Mouse (Mus musculus): ENCODE data around the gene Kif5a. TPM values are rescaled to one million over a fixed set of nuclear protein-coding genes. Genes with fewer than 3 reads are reported as not detected.
"Not testable (repeated sequence)": the region's sequence is repeated elsewhere in the genome, so short reads cannot be mapped to it uniquely, and the experiment has no call there.

Kif5a gene
- total RNA-seq (2021) = 100 to 1,000 TPM; 715 to 773 TPM
- long read RNA-seq, experiment 1, full-length matches to known transcripts = 375 of 602 reads
- long read RNA-seq, experiment 1, partial matches to known transcripts = 101 of 602 reads
- long read RNA-seq, experiment 1, other reads (novel, unspliced or antisense) = 126 of 602 reads
- long read RNA-seq, experiment 2, full-length matches to known transcripts = 584 of 896 reads
- long read RNA-seq, experiment 2, partial matches to known transcripts = 139 of 896 reads
- long read RNA-seq, experiment 2, other reads (novel, unspliced or antisense) = 173 of 896 reads

DNA sequence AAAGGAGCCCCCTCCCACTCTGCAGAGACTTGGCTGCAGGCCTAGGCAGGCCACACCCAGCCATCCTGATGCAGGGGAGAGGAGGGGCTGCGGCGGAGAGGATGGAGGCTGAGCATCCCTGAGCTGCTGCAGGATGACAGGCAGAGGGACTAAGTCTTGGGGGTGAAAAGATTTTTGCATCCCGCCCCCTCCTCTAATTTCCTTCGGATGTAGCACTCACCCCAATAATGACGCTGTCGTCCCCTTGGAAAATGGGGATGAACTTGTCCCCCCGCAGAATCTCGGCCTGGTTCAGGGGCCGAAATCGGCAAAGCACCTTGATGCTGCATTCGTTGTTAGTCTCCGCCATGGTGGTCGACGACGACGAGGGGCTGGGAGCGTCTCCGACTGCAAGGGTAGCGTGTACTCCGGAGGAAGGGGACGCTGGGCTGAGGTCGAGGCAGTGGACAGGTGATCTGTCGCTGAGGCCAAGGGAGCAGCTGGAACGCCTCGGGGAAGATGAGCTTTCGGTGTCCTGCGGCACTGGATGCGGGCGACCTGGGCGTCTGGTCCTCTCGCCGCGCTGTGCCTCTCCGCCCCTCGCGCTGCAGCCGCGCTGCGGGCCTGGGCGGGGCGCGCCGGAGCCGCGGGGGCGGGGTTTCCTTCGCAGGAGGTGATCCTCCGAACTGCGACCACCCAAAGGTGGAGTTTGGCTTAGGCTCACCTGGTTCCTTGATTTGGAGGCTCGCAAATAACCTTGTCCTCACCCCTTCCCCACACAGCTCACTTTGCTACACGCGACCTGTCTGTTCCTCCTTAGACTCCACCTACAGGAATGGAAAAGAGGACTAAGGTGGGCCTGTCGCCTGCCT, at the start of gene Kif5a:
Gene Kif5a (minus strand): TSS at position 801 of the 851 bp plus-strand sequence.
- TF ChIP-seq CTCF (conservative IDR thresholded peaks at IDR 0.05) = no peak; the same call in 1 of the 2 replicates
- peak; percentile 66 to 78 for DNase-seq (ENCODE audit: low spot score in 2 of 2)
- peak within 1 kb of the TSS; percentile 81 for H3K4me3 ChIP-seq
- peak within 1 kb of the TSS; percentile 94 for H3K27ac ChIP-seq

DNA sequence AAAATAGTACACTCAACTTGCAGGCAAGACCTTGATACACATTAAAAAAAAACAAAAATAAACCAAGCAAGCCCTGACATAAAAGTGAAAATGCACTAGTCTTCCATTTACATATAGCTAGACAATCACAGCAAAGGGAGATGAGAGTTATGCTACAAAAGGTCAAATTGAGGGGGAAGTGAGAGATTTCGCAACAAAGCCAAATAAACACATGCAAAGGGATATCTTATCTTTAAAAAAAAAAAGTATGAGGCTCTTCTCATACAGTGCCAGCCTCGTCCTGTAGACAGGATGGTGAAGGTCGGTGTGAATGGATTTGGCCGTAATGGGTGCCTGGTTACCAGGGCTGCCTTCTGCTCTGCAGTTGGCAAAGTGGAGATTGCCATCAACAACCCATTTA, 49.7 kb upstream of the Kif5a start:
- H3K4me3 ChIP-seq = no peak overlapping the region
- TF ChIP-seq CTCF (conservative IDR thresholded peaks at IDR 0.05) = no peak
- H3K27ac ChIP-seq = no peak overlapping the region
- no peak for DNase-seq (ENCODE audit: low spot score in 2 of 2)

DNA sequence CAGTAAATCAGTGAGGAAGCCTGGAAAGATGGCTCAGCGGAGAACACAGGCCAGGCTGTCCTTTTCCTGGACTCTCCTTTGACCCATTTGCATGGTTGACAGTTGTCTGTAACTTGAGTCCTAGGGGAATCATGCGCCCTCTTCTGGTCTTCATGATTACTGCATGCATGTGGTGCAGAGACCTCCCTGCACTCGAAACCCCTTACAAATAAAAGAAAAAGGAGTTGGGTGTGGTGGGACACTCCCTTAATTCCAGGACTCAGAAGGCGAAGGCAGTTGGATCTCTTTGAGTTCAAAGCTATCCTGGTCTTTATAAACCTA, 49.2 kb upstream of the Kif5a start:
- H3K4me3 ChIP-seq = peak overlapping the region; percentile 90
- peak; percentile 97 for TF ChIP-seq CTCF (conservative IDR thresholded peaks at IDR 0.05)
- H3K27ac ChIP-seq = peak overlapping the region; percentile 78
- DNase-seq (ENCODE audit: low spot score in 2 of 2) = peak; percentile 80 to 81

DNA sequence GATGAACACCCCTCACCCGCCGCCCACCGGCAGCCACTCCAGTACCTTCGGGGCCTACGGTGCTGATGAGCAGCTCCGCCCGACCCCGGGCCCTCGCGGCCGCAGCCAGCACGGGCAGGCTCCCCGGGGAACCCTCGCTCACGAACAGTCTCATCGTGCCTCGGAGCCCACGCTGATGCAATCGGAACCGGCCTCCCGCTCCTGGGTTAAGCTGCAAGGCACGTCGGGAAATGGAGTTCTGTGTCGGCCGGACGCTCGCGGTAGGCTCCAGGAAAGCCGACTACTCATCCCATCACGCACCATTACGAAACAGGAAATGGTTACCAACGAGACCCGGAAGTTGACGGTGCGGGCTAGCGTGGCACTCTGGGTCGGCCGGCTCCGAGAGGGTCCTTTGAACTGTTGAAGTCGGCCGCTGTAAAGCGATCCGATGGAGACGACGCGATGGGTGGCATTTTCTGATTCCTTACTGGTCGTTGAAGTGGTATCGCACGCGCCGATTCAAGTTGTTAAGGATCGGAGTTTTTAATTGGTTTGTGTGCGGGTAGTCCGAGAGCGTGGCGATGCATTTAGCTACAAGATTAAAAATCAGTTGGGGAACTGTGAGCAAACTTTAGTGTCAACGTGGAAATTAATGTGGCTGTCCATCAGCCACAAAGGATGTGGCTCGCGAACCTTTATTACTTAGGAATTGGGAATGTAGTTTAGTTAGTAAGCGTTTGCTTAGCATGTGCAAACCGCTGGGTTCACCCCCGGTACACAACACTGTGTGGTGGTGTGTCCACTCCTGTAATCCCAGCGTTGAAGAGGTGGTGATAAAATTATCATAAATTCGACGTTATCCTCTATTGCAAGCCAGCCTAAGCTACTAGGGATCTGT, 48.6 kb upstream of the Kif5a start, which contains the start of gene Mars:
Gene Mars (minus strand): TSS at position 311 of the 880 bp plus-strand sequence.
- peak within 1 kb of the TSS; percentile 90 for H3K4me3 ChIP-seq
- DNase-seq (ENCODE audit: low spot score in 2 of 2) = peak; percentile 93 to 97
- peak within 1 kb of the TSS; percentile 78 for H3K27ac ChIP-seq
- no peak for TF ChIP-seq CTCF (conservative IDR thresholded peaks at IDR 0.05)

DNA sequence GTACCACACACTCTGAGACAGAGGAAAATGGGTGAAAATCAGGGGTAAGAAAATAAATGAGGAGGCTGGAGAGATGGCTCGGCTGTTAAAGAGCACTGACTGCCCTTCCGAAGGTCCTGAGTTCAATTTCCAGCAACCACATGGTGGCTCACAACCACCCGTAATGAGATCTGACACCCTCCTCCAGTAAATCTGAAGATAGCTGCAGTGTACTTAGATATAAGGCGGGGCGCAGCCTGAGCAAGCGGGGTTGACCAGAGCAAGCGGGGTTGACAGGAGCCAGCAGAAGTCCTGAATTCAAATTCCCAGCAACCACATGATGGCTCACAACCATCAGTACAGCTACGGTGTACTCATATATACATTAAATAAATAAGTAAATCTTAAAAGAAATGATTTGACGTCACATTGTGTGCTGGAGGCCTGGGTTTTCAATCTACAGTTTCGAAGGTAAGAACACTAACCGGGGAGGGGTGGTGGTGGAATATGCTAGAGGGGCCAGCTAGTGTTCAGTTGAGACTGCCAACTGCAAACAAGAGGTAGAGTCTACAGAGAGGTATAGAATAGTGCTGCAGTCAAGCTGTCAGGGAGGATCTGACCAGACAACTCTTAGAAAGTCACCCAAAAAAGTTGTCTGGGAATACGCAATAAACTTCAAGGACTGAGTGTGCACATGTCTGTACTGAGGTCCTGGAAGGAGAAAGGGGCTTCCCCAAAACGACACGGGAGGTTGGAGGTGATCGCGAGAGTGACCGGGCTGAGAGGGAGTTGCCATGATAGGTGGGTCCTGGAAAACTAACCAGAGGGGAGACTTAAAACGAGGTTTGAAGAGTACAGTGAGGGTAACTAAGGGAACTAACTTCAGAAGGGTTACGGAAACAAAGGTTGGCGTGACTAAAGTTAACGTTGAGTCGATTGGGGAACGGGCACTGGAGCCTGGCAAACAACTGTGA, 47.7 kb upstream of the Kif5a start:
- Histone ChIP-seq H3K4me3 (peak overlapping the region; percentile 90), H3K27ac (peak overlapping the region; percentile 78)
- no peak for TF ChIP-seq CTCF (conservative IDR thresholded peaks at IDR 0.05)
- DNase-seq (ENCODE audit: low spot score in 2 of 2) = no peak

DNA sequence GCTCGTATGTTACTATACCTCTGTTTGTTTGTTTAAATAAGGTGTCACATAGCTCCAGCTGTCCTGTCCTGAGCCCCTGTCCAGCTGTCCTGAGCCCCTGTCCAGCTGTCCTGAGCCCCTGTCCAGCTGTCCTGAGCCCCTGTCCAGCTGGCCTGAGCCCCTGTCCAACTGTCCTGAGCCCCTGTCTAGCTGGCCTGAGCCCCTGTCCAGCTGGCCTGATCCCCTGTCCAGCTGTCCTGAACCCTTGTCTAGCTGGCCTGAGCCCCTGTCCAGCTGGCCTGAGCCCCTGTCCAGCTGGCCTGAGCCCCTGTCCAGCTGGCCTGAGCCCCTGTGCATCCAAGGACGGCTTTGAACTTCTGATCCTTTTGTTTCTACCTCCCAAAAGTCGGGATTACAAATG, 46.0 kb upstream of the Kif5a start:
- H3K4me3 ChIP-seq; H3K27ac ChIP-seq; DNase-seq (ENCODE audit: low spot score in 2 of 2): not testable (repeated sequence)

DNA sequence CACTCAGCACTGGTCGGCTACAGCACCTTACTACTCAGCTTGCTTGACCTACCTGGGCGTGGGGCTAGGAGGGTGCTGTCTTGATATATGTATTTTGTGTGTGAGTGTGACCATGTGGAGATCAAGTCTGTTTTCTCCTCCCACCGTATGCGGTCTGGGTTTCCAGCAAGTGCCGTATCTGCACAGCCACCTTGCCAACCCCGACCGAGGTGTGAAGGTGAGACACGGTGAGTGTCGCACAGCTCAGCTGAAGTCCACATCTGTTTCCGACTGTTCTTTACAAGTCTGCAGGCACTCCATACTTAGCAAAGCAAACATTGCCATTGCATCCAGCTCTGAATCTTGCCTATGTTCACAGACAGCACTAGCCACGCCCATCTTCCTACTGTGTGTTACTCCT, 40.0 kb upstream of the Kif5a start:
- no peak for TF ChIP-seq CTCF (conservative IDR thresholded peaks at IDR 0.05)
- Histone ChIP-seq H3K27ac (no peak overlapping the region), H3K4me3 (no peak overlapping the region)
- no peak for DNase-seq (ENCODE audit: low spot score in 2 of 2)

DNA sequence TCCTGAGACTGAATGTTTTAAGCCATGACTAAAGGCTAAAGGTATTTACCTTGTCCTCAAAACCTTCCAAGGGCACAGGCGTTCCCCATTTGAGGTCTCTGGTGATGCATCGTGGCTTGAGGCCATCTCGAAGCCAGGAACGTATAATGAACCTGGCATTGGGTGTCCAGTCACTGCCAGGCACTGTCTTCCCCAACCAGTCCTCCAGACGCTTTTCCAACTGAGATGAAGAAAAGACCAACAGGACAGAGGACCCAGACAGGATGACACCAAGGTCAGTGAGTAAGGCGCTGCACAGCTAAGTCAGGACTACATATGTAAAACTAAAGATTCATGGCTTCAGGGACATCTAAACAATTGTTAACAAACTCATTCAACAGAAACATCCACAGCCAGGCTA, 37.2 kb upstream of the Kif5a start:
- TF ChIP-seq CTCF (conservative IDR thresholded peaks at IDR 0.05) = no peak
- no peak overlapping the region for H3K4me3 ChIP-seq
- DNase-seq (ENCODE audit: low spot score in 2 of 2) = no peak
- H3K27ac ChIP-seq = no peak overlapping the region

DNA sequence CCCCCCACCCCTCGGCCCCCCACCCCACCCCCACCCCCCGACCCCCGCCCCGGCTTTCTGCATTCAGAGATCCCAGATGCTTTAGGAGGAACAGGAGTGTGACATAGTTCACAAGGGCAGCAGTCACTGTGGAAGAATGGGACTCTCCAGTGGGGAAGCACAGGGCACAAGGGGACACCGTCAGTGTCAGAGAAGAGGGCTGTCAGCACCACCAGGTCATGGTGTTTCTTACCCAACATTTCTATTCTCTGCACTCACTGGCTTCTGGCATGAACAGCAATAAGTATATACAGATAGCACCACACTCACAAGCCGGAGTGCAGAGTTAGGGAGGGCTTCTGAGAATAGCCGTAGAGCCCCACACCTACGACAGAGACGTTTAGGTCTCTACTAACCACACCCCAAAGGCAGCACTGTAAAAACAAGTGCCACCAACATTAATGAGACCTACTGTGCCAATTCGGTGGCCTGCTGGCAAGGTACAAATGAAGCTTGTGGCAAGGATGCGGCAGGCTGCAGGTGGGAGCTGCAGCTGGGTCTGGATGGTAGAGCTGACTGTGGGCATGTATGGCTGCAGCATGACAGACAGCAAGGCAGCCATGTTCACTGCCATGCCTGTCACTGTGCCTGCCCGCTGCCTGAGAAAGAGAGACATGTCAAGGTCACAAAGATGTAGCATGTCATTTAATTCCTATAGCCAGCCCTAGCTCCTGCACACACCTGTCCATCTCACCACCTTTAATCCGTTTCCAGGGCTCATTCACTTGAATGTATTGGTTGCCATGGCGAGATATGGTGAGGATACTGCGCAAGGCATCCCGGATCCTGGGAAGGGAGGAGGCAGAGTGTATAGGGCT, 34.1 kb upstream of the Kif5a start:
- DNase-seq (ENCODE audit: low spot score in 2 of 2) = no peak
- Histone ChIP-seq H3K27ac (no peak overlapping the region), H3K4me3 (no peak overlapping the region)
- no peak for TF ChIP-seq CTCF (conservative IDR thresholded peaks at IDR 0.05)

DNA sequence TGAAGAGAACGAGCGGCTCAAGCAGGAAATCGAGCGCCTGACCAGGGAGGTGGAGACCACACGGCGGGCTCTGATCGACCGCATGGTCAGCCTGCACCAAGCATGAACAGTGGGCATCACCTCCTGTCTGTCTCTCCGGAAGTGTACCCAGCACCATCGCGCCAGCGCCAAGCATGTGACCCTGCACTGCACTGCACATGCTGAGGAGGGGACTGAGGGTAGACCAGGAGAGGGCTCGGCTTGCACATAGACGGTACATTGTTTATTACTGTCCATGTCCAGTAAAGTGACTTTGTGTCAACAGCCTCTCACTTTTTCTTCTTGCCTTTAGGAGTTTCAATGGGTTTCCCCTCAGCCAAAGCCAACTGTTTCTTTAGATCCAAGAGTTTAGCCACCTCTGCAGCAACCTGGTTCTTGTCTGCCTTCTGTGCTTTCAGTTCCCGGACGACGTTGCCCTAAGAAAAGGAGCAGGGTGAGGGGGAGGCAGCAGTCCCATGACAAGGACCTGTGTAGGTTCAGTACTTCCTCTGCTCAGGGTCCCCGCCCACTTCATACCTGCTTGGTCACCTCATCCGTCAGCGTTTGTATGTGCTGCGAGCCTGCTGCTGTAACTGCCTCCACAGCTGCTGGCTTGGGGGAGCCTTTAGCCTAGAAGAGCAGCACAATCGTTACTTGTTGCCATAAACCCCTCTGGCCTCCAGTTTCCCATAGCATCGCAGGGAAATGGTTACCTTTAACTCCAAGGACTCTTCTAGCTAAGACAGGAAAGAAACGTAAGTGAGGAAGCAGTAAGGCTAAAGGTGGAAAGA, 33.0 kb upstream of the Kif5a start:
- no peak for TF ChIP-seq CTCF (conservative IDR thresholded peaks at IDR 0.05)
- H3K4me3 ChIP-seq = no peak overlapping the region
- no peak overlapping the region for H3K27ac ChIP-seq
- no peak for DNase-seq (ENCODE audit: low spot score in 2 of 2)
